Mouse (Mus musculus): Measurements from ENCODE around the gene Trp53.

Gene Trp53

GRCm38 (mm10) chr11:69563373-69563772 is 16.8 kb upstream of the Trp53 start:
- DNase-seq, result no peak

- DNase-seq, result no peak
Observed at GRCm38 (mm10) chr11:69564391-69564790, 15.8 kb upstream of the Trp53 start.

GRCm38 (mm10) chr11:69565131-69565530 is 15.0 kb upstream of the Trp53 start:
- DNase-seq, result no peak

GRCm38 (mm10) chr11:69575220-69575619 is 4.9 kb upstream of the Trp53 start:
- DNase-seq, result no peak

- DNase-seq, result no peak
Observed at GRCm38 (mm10) chr11:69576307-69576706, 3.9 kb upstream of the Trp53 start.

- DNase-seq, result peak; percentile 56
Observed at GRCm38 (mm10) chr11:69578301-69578700, 1.9 kb upstream of the Trp53 start.

- DNase-seq, result peak; percentile 99
Observed at GRCm38 (mm10) chr11:69579128-69580017, 786 bp upstream of the Trp53 start.

- no peak for DNase-seq
Observed at GRCm38 (mm10) chr11:69580572-69581146, 500 bp downstream of the Trp53 start.

GRCm38 (mm10) chr11:69581147-69581688 is 1.1 kb downstream of the Trp53 start:
- peak; percentile 93 for DNase-seq

- no peak for DNase-seq
Observed at GRCm38 (mm10) chr11:69581814-69582213, 1.7 kb downstream of the Trp53 start.

- DNase-seq, result peak; percentile 46
Observed at GRCm38 (mm10) chr11:69582230-69582805, 2.2 kb downstream of the Trp53 start.

GRCm38 (mm10) chr11:69584008-69584407 is 3.8 kb downstream of the Trp53 start:
- DNase-seq, result peak; percentile 23

GRCm38 (mm10) chr11:69584937-69585336 is 4.8 kb downstream of the Trp53 start:
- peak; percentile 31 for DNase-seq

- no peak for DNase-seq
Observed at GRCm38 (mm10) chr11:69585718-69586325, 5.7 kb downstream of the Trp53 start.

GRCm38 (mm10) chr11:69589207-69589834 is 9.2 kb downstream of the Trp53 start:
- DNase-seq, result peak; percentile 16

GRCm38 (mm10) chr11:69590622-69591021 is 10.5 kb downstream of the Trp53 start:
- DNase-seq, result no peak

- no peak for DNase-seq
Observed at GRCm38 (mm10) chr11:69591424-69591823, 11.3 kb downstream of the Trp53 start.

- DNase-seq, result no peak
Observed at GRCm38 (mm10) chr11:69591899-69592637, 11.9 kb downstream of the Trp53 start.

- DNase-seq, result no peak
Observed at GRCm38 (mm10) chr11:69592799-69593198, 12.6 kb downstream of the Trp53 start.

- no peak for DNase-seq
Observed at GRCm38 (mm10) chr11:69594853-69595252, 14.7 kb downstream of the Trp53 start.

- no peak for DNase-seq
Observed at GRCm38 (mm10) chr11:69599436-69599835, 19.3 kb downstream of the Trp53 start.

GRCm38 (mm10) chr11:69600098-69600497 is 19.9 kb downstream of the Trp53 start:
- DNase-seq, result no peak

Measured in cerebellum, adult 9-10 months (tissue).